Mouse (Mus musculus) heart, embryonic 16.5 days (tissue): Measurements from ENCODE around the gene Tex9. TPM values are rescaled to one million over a fixed set of nuclear protein-coding genes. Genes with fewer than 3 reads are reported as not detected.
"Not testable (repeated sequence)": the region's sequence is repeated elsewhere in the genome, so short reads cannot be mapped to it uniquely, and the experiment has no call there.

Source experiments
- ATAC-seq: fragments of 200-750 bp; cut with Nextera tagmentation; replicated peaks from 2 replicates; pipeline ENCODE4 v1.8.0; 2017; ENCODE audit warnings: moderate number of reproducible peaks; ENCODE audit not compliant: insufficient read depth, low FRiP score; ENCODE audit errors: extremely low read depth
- H3K27ac ChIP-seq: fragments of 300-500 bp; sonication (generic); 2 replicates; pipeline ENCODE4 v1.5.1; 2014; ENCODE audit warnings: mild to moderate bottlenecking, low read length, control low read depth, moderate library complexity
- H3K27me3 ChIP-seq: fragments of 300-500 bp; sonication (generic); 2 replicates; pipeline ENCODE4 v1.6.1; 2014; ENCODE audit warnings: low read length, mixed read lengths; ENCODE audit not compliant: control insufficient read depth, insufficient read depth
- H3K36me3 ChIP-seq: fragments of 300-500 bp; sonication (generic); 2 replicates; pipeline ENCODE4 v1.6.1; 2014; ENCODE audit not compliant: control insufficient read depth, insufficient read depth
- H3K4me1 ChIP-seq: fragments of 300-500 bp; sonication (generic); 2 replicates; pipeline ENCODE4 v1.6.1; 2014; ENCODE audit warnings: low read length, mixed read lengths; ENCODE audit not compliant: control insufficient read depth, insufficient read depth
- H3K4me2 ChIP-seq: fragments of 300-500 bp; sonication (generic); 2 replicates; pipeline ENCODE4 v1.6.1; 2014; ENCODE audit warnings: low read depth, mild to moderate bottlenecking, control low read depth, low read length
- H3K4me3 ChIP-seq: fragments of 300-500 bp; sonication (generic); 2 replicates; pipeline ENCODE4 v1.5.1; 2014; ENCODE audit warnings: mild to moderate bottlenecking, control low read depth, low read length
- H3K9ac ChIP-seq: fragments of 300-500 bp; sonication (generic); 2 replicates; pipeline ENCODE4 v1.6.1; 2014; ENCODE audit warnings: low read length, control low read depth
- H3K9me3 ChIP-seq: fragments of 300-500 bp; sonication (generic); replicated peaks from 2 replicates; pipeline ENCODE4 v1.6.1; 2016; ENCODE audit warnings: low read length; ENCODE audit not compliant: control insufficient read depth
- WGBS: fragments of 180-500 bp; shearing (Covaris S2); extraction: QIAGEN DNeasy Blood & Tissue Kit; methylation state at CpG from one replicate; pipeline ENCODE4 v1.1.7; 2014; 5-methylcytosine and 5-hydroxymethylcytosine counted together
- polyA plus RNA-seq: library from polyadenylated mRNA; unstranded; fragments of >200 nt; fragmentation: Nextera tagmentation; extraction: Ambion mirVana; gene quantifications from 2 replicates; pipeline ENCODE4 v1.2.1, GENCODE M21; 2015

Gene Tex9
- polyA plus RNA-seq, 1 experiment from 2014 or later, result 14.4 TPM

GRCm38 (mm10) chr9:72411746-72412145 lies 80.3 kb downstream of the Tex9 start:
- WGBS, result 68% methylated on average over 2 of the region's 2 CpGs
- Histone ChIP-seq H3K9ac (no peak overlapping the region), H3K4me3 (no peak overlapping the region), H3K4me2 (no peak overlapping the region), H3K4me1 (peaks cover 3% of the 10 kb centered on the region; the same call in 1 of the 2 replicates), H3K27me3 (no peaks in the 10 kb centered on the region), H3K9me3 (no peaks in the 10 kb centered on the region), H3K27ac (no peak overlapping the region), H3K36me3 (no peaks in the 10 kb centered on the region)
- no peak for ATAC-seq

GRCm38 (mm10) chr9:72409381-72410225 lies 82.4 kb downstream of the Tex9 start:
- H3K27me3 ChIP-seq, result no peaks in the 10 kb centered on the region
- 27% methylated on average over 15 of the region's 15 CpGs for WGBS
- no peak for ATAC-seq
- no peak overlapping the region for H3K9ac ChIP-seq
- no peaks in the 10 kb centered on the region for H3K9me3 ChIP-seq
- H3K27ac ChIP-seq, result no peak overlapping the region
- no peaks in the 10 kb centered on the region for H3K36me3 ChIP-seq
- no peak overlapping the region for H3K4me3 ChIP-seq
- H3K4me1 ChIP-seq, result peaks cover 3% of the 10 kb centered on the region; the same call in 1 of the 2 replicates
- H3K4me2 ChIP-seq, result no peak overlapping the region; the same call in 1 of the 2 replicates

DNA sequence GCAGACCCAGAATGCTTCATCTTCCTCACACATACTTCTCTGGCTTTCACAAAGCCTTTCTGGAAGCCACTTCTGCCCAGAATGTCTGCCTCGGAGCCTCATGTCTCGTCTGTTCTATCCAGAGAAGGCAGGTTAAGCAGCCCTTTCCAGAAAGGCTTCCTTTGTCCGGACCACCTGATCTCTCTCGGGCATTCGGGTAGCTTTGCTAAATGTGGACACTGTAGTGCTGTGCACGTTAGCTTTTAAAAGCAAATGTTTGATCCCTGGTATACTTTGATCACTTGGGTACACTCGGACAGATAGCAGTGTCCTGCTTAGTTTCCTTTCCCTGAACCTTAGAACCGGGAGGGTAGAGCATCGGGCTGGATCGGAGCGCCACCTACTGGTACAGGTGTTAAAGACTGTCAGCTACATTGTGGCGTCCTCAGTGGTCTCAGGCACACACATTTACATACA lies 83.9 kb downstream of the Tex9 start:
- no peaks in the 10 kb centered on the region for H3K27me3 ChIP-seq
- no peaks in the 10 kb centered on the region for H3K36me3 ChIP-seq
- no peak overlapping the region for H3K27ac ChIP-seq
- H3K4me3 ChIP-seq, result peak overlapping the region; percentile 44
- 5% methylated on average over 12 of the region's 12 CpGs for WGBS
- peaks cover 3% of the 10 kb centered on the region; the same call in 1 of the 2 replicates for H3K4me1 ChIP-seq
- peak; percentile 81 for ATAC-seq
- no peaks in the 10 kb centered on the region for H3K9me3 ChIP-seq
- H3K9ac ChIP-seq, result peak overlapping the region; percentile 55
- H3K4me2 ChIP-seq, result peak overlapping the region; percentile 57

DNA sequence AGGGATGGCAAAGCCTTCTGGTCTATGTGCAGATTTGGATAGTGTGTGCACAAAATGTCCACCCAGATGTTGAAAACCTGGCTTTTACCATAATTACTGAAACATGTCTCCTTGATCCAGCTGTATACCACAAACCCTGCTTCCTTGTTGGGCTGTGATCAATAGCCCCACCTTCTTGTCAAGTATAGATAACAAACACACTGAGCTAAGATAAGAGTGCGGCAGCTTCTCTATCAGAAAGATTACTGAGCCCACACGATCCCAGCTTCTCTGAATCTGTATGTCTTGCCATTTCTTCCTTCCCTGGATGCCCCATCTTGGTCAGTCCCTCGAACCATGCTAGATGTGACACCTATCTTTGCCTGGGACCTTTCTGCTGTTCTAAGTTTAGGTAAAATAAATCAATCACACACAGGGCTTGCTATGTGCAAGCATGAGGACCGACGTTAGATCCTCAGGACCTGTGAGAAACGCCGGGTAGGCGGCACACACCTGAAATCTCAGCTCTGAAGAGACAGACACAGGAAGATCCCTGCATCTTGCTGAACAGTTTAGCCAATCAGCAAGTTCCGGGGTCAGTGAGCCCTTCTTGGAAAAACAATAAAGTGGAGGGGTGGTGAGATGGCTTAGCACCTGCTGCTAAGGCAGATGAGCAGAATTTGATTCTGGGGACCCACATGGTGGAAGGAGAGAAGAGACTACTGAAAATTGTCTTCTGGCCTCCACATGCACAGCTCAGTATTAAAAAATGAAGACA lies 86.0 kb downstream of the Tex9 start:
- 75% methylated on average over 9 of the region's 9 CpGs for WGBS
- H3K9me3 ChIP-seq, result no peaks in the 10 kb centered on the region
- no peak overlapping the region for H3K4me3 ChIP-seq
- no peaks in the 10 kb centered on the region for H3K36me3 ChIP-seq
- H3K4me2 ChIP-seq, result no peak overlapping the region
- ATAC-seq, result no peak
- H3K4me1 ChIP-seq, result peaks cover 3% of the 10 kb centered on the region; the same call in 1 of the 2 replicates
- no peaks in the 10 kb centered on the region for H3K27me3 ChIP-seq
- no peak overlapping the region for H3K9ac ChIP-seq
- no peak overlapping the region for H3K27ac ChIP-seq

DNA sequence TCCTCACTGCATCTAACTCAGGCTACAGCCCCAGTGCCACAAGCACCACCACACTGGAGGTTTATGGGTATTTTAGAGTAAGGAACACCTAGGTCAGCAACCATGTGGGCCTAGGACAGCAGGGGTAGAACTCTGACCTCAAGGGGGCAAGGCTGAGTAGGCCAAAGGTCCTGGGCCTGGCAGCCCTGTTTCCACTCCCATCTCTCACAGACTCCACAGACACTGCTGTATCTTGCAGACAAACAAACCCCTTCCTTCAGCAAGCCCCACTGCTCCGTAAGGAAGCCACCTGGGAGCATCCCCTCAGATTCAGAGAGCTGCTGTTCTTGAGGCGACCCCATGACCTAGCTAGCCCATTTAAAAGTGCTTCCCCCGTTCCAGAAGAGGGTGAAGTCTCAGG lies 87.1 kb downstream of the Tex9 start:
- ATAC-seq, result no peak
- no peak overlapping the region for H3K27ac ChIP-seq
- 80% methylated on average over 3 of the region's 3 CpGs for WGBS
- H3K4me1 ChIP-seq, result peaks cover 3% of the 10 kb centered on the region; the same call in 1 of the 2 replicates
- no peak overlapping the region for H3K4me3 ChIP-seq
- H3K4me2 ChIP-seq, result no peak overlapping the region
- no peaks in the 10 kb centered on the region for H3K27me3 ChIP-seq
- no peak overlapping the region for H3K9ac ChIP-seq
- no peaks in the 10 kb centered on the region for H3K36me3 ChIP-seq
- no peaks in the 10 kb centered on the region for H3K9me3 ChIP-seq

GRCm38 (mm10) chr9:72404446-72404845 lies 87.6 kb downstream of the Tex9 start:
- H3K9ac ChIP-seq, result no peak overlapping the region
- WGBS, result 84% methylated on average over 8 of the region's 8 CpGs
- H3K9me3 ChIP-seq, result no peaks in the 10 kb centered on the region

GRCm38 (mm10) chr9:72403421-72403820 lies 88.6 kb downstream of the Tex9 start:
- H3K27me3 ChIP-seq, result no peaks in the 10 kb centered on the region; the same call in 1 of the 2 replicates
- H3K4me3 ChIP-seq, result no peak overlapping the region
- no peaks in the 10 kb centered on the region for H3K9me3 ChIP-seq
- H3K27ac ChIP-seq, result no peak overlapping the region
- no peak overlapping the region for H3K4me2 ChIP-seq
- WGBS, result 65% methylated on average over 6 of the region's 6 CpGs
- no peaks in the 10 kb centered on the region for H3K36me3 ChIP-seq
- H3K4me1 ChIP-seq, result no peaks in the 10 kb centered on the region
- no peak overlapping the region for H3K9ac ChIP-seq
- no peak for ATAC-seq

More at GRCm38 (mm10) chr9:72404446-72404845, 87.6 kb downstream of the Tex9 start:
- Histone ChIP-seq H3K4me3 (no peak overlapping the region), H3K4me1 (peaks cover 2% of the 10 kb centered on the region; the same call in 1 of the 2 replicates), H3K36me3 (no peaks in the 10 kb centered on the region), H3K27ac (no peak overlapping the region), H3K4me2 (no peak overlapping the region), H3K27me3 (no peaks in the 10 kb centered on the region; the same call in 1 of the 2 replicates)
- ATAC-seq, result no peak

DNA sequence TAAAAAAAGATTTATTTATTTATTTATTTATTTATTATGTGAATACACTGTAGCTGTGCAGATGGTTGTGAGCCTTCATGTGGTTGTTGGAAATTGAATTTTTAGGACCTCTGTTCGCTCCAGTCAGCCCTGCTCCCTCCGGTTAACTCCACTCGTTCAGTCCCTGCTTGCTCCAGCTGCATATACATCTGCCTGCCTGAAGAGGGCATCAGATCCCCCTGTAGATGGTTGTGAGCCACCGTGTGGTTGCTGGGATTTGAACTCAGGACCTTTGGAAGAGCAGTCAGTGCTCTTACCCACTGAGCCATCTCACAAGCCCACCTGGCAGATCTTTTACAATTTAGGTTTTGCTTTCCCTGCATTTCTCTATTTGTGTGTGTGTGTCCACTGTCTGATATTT lies 90.2 kb downstream of the Tex9 start:
- H3K9me3 ChIP-seq, H3K4me1 ChIP-seq: not testable (repeated sequence)
- WGBS, result 66% methylated on average over 4 of the region's 4 CpGs

More for the DNA sequence above, 90.2 kb downstream of the Tex9 start:
- not testable (repeated sequence) for H3K4me2 ChIP-seq, H3K36me3 ChIP-seq, H3K27me3 ChIP-seq, H3K27ac ChIP-seq, H3K9ac ChIP-seq, ATAC-seq, H3K4me3 ChIP-seq
